Mouse (Mus musculus) heart, postnatal 0 days (tissue): ENCODE measurements around the gene Nr1i2.

Experiments
- CTCF ChIP-seq: IDR thresholded peaks from 2 replicates; pipeline ENCODE4 v1.5.1; 2016; ENCODE audit warnings: antibody characterized with exemption, control low read depth, low read depth
- EP300 ChIP-seq: IDR thresholded peaks from 2 replicates; pipeline ENCODE4 v1.6.1; 2016; ENCODE audit warnings: antibody characterized with exemption, low read depth

- TF ChIP-seq CTCF (no peak), EP300 (no peak)
These were observed 12.6 kb upstream of the Nr1i2 start for GRCm38 (mm10) chr16:38307221-38307605.
